Mouse (Mus musculus) heart, postnatal 0 days (tissue): ENCODE results near the gene Hdac7. TPM values are rescaled to one million over a fixed set of nuclear protein-coding genes. Genes with fewer than 3 reads are reported as not detected.

Experiments used
- ATAC-seq: fragments of 200-750 bp; cut with Nextera tagmentation; 2 replicates; pipeline ENCODE4 v1.8.0; 2017; ENCODE audit warnings: low read depth, moderate number of reproducible peaks, moderate library complexity; ENCODE audit not compliant: insufficient read depth
- DNase-seq: peaks from one replicate; pipeline ENCODE4 v3.0.0-alpha.2; 2016; ENCODE audit warnings: low spot score
- H3K27ac ChIP-seq: fragments of 300-500 bp; sonication (generic); 2 replicates; pipeline ENCODE4 v1.5.1; 2014; ENCODE audit warnings: low read depth, mild to moderate bottlenecking
- H3K27me3 ChIP-seq: fragments of 300-500 bp; sonication (generic); 2 replicates; pipeline ENCODE4 v1.6.1; 2014; ENCODE audit warnings: low read length, mixed read lengths; ENCODE audit not compliant: control insufficient read depth, insufficient read depth
- H3K36me3 ChIP-seq: fragments of 300-500 bp; sonication (generic); replicated peaks from 2 replicates; pipeline ENCODE4 v1.6.1; 2014; ENCODE audit warnings: low read length, mixed read lengths; ENCODE audit not compliant: control insufficient read depth, insufficient read depth
- H3K4me1 ChIP-seq: fragments of 300-500 bp; sonication (generic); 2 replicates; pipeline ENCODE4 v1.6.1; 2014; ENCODE audit warnings: antibody characterized with exemption; ENCODE audit not compliant: control insufficient read depth, insufficient read depth
- H3K4me2 ChIP-seq: fragments of 300-500 bp; sonication (generic); 2 replicates; pipeline ENCODE4 v1.6.1; 2014; ENCODE audit warnings: low read depth, mild to moderate bottlenecking, low read length, moderate library complexity
- H3K4me3 ChIP-seq: fragments of 300-500 bp; sonication (generic); 2 replicates; pipeline ENCODE4 v1.5.1; 2014; ENCODE audit warnings: low read depth, low read length
- H3K9ac ChIP-seq: fragments of 300-500 bp; sonication (generic); replicated peaks from 2 replicates; pipeline ENCODE4 v1.6.1; 2014; ENCODE audit warnings: low read depth, low read length, mixed read lengths
- H3K9me3 ChIP-seq: fragments of 300-500 bp; sonication (generic); replicated peaks from 2 replicates; pipeline ENCODE4 v1.6.1; 2016; ENCODE audit warnings: low read length; ENCODE audit not compliant: control insufficient read depth
- CTCF ChIP-seq: IDR thresholded peaks from 2 replicates; pipeline ENCODE4 v1.5.1; 2016; ENCODE audit warnings: antibody characterized with exemption, control low read depth, low read depth
- EP300 ChIP-seq: IDR thresholded peaks from 2 replicates; pipeline ENCODE4 v1.6.1; 2016; ENCODE audit warnings: antibody characterized with exemption, low read depth
- WGBS: fragments of 180-500 bp; shearing (Covaris S2); extraction: QIAGEN DNeasy Blood & Tissue Kit; methylation state at CpG from one replicate; pipeline ENCODE4 v1.1.7; 2014; 5-methylcytosine and 5-hydroxymethylcytosine counted together
- polyA plus RNA-seq: library from polyadenylated mRNA; unstranded; fragments of >200 nt; fragmentation: Nextera tagmentation; extraction: Ambion mirVana; gene quantifications from 2 replicates; pipeline ENCODE4 v1.2.1, GENCODE M21; 2015
- total RNA-seq: library from RNA; depleted of rRNA; stranded (reverse); fragments of >200 nt; gene quantifications from 2 replicates; pipeline ENCODE4 v1.2.3, GENCODE M21; 2014; ENCODE audit warnings: low replicate concordance

The Hdac7 gene
- total and polyA plus RNA-seq, 2 experiments from 2014 or later = 15.6 to 34.4 TPM

GRCm38 (mm10) chr15:97858431-97858830 lies 14.1 kb upstream of the Hdac7 start:
- H3K27me3 ChIP-seq = peaks cover 8% of the 10 kb centered on the region; the same call in 1 of the 2 replicates
- no peak overlapping the region for H3K4me3 ChIP-seq
- ATAC-seq (no peak), DNase-seq (no peak)
- TF ChIP-seq CTCF (no peak), EP300 (no peak)
- H3K36me3 ChIP-seq = no peaks in the 10 kb centered on the region
- H3K27ac ChIP-seq = no peak overlapping the region
- H3K9ac ChIP-seq = no peak overlapping the region
- no peaks in the 10 kb centered on the region for H3K9me3 ChIP-seq
- 79% methylated on average over 4 of the region's 4 CpGs for whole genome bisulfite sequencing
- H3K4me1 ChIP-seq = peaks cover 5% of the 10 kb centered on the region
- no peak overlapping the region for H3K4me2 ChIP-seq

GRCm38 (mm10) chr15:97854551-97854950 lies 10.2 kb upstream of the Hdac7 start:
- TF ChIP-seq CTCF (no peak), EP300 (no peak)
- Histone ChIP-seq H3K27ac (no peak overlapping the region), H3K4me1 (no peaks in the 10 kb centered on the region), H3K9me3 (no peaks in the 10 kb centered on the region), H3K27me3 (peaks cover 3% of the 10 kb centered on the region; the same call in 1 of the 2 replicates), H3K36me3 (no peaks in the 10 kb centered on the region), H3K9ac (no peak overlapping the region), H3K4me2 (no peak overlapping the region), H3K4me3 (no peak overlapping the region)
- no peak for DNase-seq
- ATAC-seq = no peak
- WGBS = 46% methylated on average over 6 of the region's 6 CpGs

- WGBS = 46% methylated on average over 8 of the region's 8 CpGs
- DNase-seq (no peak), ATAC-seq (no peak)
- no peaks in the 10 kb centered on the region for H3K9me3 ChIP-seq
- H3K9ac ChIP-seq = no peak overlapping the region
- no peak overlapping the region for H3K4me3 ChIP-seq
- TF ChIP-seq CTCF (peak; percentile 39), EP300 (no peak)
- no peak overlapping the region for H3K27ac ChIP-seq
- H3K36me3 ChIP-seq = no peaks in the 10 kb centered on the region
- H3K4me2 ChIP-seq = no peak overlapping the region
- peaks cover 3% of the 10 kb centered on the region; the same call in 1 of the 2 replicates for H3K27me3 ChIP-seq
- H3K4me1 ChIP-seq = no peaks in the 10 kb centered on the region
These were observed 9.8 kb upstream of the Hdac7 start for GRCm38 (mm10) chr15:97854059-97854458.

GRCm38 (mm10) chr15:97852291-97852690 lies 8.0 kb upstream of the Hdac7 start:
- Histone ChIP-seq H3K9me3 (no peaks in the 10 kb centered on the region), H3K4me3 (no peak overlapping the region), H3K4me1 (no peaks in the 10 kb centered on the region), H3K27me3 (peaks cover 3% of the 10 kb centered on the region; the same call in 1 of the 2 replicates), H3K27ac (no peak overlapping the region), H3K4me2 (no peak overlapping the region), H3K9ac (no peak overlapping the region), H3K36me3 (no peaks in the 10 kb centered on the region)
- ATAC-seq (no peak), DNase-seq (no peak)
- 96% methylated on average over 3 of the region's 3 CpGs for WGBS
- TF ChIP-seq CTCF = no peak
- TF ChIP-seq EP300 = no peak

- H3K4me1 ChIP-seq = no peaks in the 10 kb centered on the region
- TF ChIP-seq EP300 (no peak), CTCF (no peak)
- ATAC-seq (no peak), DNase-seq (no peak)
- no peaks in the 10 kb centered on the region for H3K36me3 ChIP-seq
- H3K27me3 ChIP-seq = no peaks in the 10 kb centered on the region; the same call in 1 of the 2 replicates
- 82% methylated on average over 5 of the region's 5 CpGs for WGBS
- H3K27ac ChIP-seq = no peak overlapping the region
- no peak overlapping the region for H3K4me2 ChIP-seq
- no peak overlapping the region for H3K4me3 ChIP-seq
- H3K9ac ChIP-seq = no peak overlapping the region
- no peaks in the 10 kb centered on the region for H3K9me3 ChIP-seq
These were observed 6.7 kb upstream of the Hdac7 start for GRCm38 (mm10) chr15:97851011-97851410.

- H3K4me2 ChIP-seq = no peak overlapping the region
- no peak overlapping the region for H3K27ac ChIP-seq
- H3K27me3 ChIP-seq = no peaks in the 10 kb centered on the region; the same call in 1 of the 2 replicates
- H3K36me3 ChIP-seq = no peaks in the 10 kb centered on the region
- ATAC-seq = no peak
- H3K4me1 ChIP-seq = no peaks in the 10 kb centered on the region
- no peak overlapping the region for H3K4me3 ChIP-seq
- TF ChIP-seq EP300 (no peak), CTCF (peak; percentile 57)
- no peaks in the 10 kb centered on the region for H3K9me3 ChIP-seq
- 25% methylated on average over 2 of the region's 2 CpGs for WGBS
- no peak for DNase-seq
- H3K9ac ChIP-seq = no peak overlapping the region
These were observed 6.1 kb upstream of the Hdac7 start for GRCm38 (mm10) chr15:97850441-97850840.
